Mouse (Mus musculus): ENCODE results near the gene H2-Eb1. TPM values are rescaled to one million over a fixed set of nuclear protein-coding genes. Genes with fewer than 3 reads are reported as not detected.

Gene H2-Eb1
- total and polyA plus RNA-seq, 3 experiments: not detected

DNA sequence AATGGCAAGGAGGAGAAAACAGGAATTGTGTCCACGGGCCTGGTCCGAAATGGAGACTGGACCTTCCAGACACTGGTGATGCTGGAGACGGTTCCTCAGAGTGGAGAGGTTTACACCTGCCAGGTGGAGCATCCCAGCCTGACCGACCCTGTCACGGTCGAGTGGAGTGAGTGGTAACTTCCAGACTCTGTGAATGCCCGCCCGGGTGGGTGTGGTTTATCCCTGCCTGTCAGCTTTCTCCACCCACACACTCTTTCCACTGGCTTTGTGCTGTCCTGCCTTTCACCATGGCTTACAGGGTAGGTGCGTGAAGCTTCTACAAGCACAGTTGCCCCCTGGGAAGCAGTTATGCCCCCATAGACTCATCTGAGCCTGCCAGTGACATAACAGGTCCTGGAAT lies 8.6 kb downstream of the H2-Eb1 start:
- no peaks in the 10 kb centered on the region for H3K4me1 ChIP-seq (ENCODE audit: insufficient read depth, low read depth, low read length)
- no peaks in the 10 kb centered on the region for H3K36me3 ChIP-seq (replicated peaks)
- peaks cover 16% of the 10 kb centered on the region for H3K27me3 ChIP-seq (ENCODE audit: insufficient read depth, low read length)
- DNase-seq (ENCODE audit: low spot score): no peak
- no peak for ATAC-seq (ENCODE audit: extremely low read depth, insufficient number of reproducible peaks, low FRiP score, poor library complexity, severe bottlenecking)
- TF ChIP-seq TAL1 (conservative IDR thresholded peaks at IDR 0.05; ENCODE audit: low read depth, low read length) (no peak), CTCF (IDR thresholded peaks at IDR 0.05; ENCODE audit: low read depth, low read length) (no peak), GATA1 (IDR thresholded peaks at IDR 0.05; ENCODE audit: borderline replicate concordance, low read length) (no peak), POLR2AphosphoS5 (IDR thresholded peaks at IDR 0.05; ENCODE audit: insufficient replicate concordance, low read depth, low read length) (no peak), GATA2 (IDR thresholded peaks at IDR 0.05; ENCODE audit: borderline replicate concordance, low read depth, low read length) (no peak)
- H3K9me3 ChIP-seq (replicated peaks): no peaks in the 10 kb centered on the region
- H3K4me3 ChIP-seq (ENCODE audit: low read depth, low read length): no peak overlapping the region

DNA sequence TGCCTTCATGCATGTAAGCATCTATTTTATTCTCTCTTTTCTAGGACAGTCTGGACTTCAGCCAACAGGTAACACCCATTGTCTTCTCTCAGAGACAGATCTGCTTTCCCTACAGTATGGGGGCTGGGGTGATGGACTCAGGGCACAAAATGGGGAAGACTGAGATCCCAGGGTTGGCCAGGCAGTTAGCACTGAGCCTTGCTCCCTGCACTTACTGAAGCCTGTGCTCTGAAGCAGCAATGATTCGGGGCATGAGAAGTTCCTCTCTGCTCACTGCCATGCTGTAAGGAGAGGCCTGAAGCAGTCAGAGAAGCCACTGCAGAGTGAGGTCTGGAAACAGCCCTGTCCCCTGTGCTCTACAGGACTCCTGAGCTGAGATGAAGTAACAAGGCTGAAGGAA lies 9.8 kb downstream of the H2-Eb1 start:
- TF ChIP-seq CTCF (IDR thresholded peaks at IDR 0.05; ENCODE audit: low read depth, low read length): no peak
- TF ChIP-seq POLR2AphosphoS5 (IDR thresholded peaks at IDR 0.05; ENCODE audit: insufficient replicate concordance, low read depth, low read length): no peak
- DNase-seq (ENCODE audit: low spot score) (no peak), ATAC-seq (ENCODE audit: extremely low read depth, insufficient number of reproducible peaks, low FRiP score, poor library complexity, severe bottlenecking) (no peak)
- H3K9me3 ChIP-seq (replicated peaks): no peaks in the 10 kb centered on the region
- no peaks in the 10 kb centered on the region for H3K4me1 ChIP-seq (ENCODE audit: insufficient read depth, low read depth, low read length)
- H3K4me3 ChIP-seq (ENCODE audit: low read depth, low read length): no peak overlapping the region
- no peaks in the 10 kb centered on the region for H3K36me3 ChIP-seq (replicated peaks)
- peaks cover 11% of the 10 kb centered on the region for H3K27me3 ChIP-seq (ENCODE audit: insufficient read depth, low read length)

DNA sequence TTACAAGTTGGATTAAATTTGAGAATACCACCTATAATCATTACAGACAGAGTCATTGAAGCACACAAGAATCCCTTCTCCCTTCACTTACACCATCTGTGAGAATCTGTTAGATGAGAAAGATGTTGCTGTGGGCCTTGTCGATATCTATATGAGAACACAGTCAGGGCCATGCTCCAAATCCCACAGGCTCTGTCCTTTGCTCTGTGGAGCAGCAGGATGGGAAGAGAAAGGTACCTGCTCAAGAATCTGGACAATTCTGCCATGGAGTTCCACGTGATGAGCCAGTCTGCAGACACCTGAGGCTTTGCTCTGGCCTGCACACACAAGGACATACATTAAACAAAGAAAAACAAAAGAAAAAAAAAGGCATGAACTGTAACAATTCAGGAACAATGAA lies 11.0 kb downstream of the H2-Eb1 start:
- no peak for TF ChIP-seq GATA2 (IDR thresholded peaks at IDR 0.05; ENCODE audit: borderline replicate concordance, low read depth, low read length)
- no peak for TF ChIP-seq GATA1 (IDR thresholded peaks at IDR 0.05; ENCODE audit: borderline replicate concordance, low read length)
- no peak for TF ChIP-seq CTCF (IDR thresholded peaks at IDR 0.05; ENCODE audit: low read depth, low read length)
- TF ChIP-seq POLR2AphosphoS5 (IDR thresholded peaks at IDR 0.05; ENCODE audit: insufficient replicate concordance, low read depth, low read length): no peak
- no peak for TF ChIP-seq TAL1 (conservative IDR thresholded peaks at IDR 0.05; ENCODE audit: low read depth, low read length)
- no peak overlapping the region for H3K4me3 ChIP-seq (ENCODE audit: low read depth, low read length)
- ATAC-seq (ENCODE audit: extremely low read depth, insufficient number of reproducible peaks, low FRiP score, poor library complexity, severe bottlenecking): no peak
- peaks cover 11% of the 10 kb centered on the region for H3K27me3 ChIP-seq (ENCODE audit: insufficient read depth, low read length)
- no peaks in the 10 kb centered on the region for H3K36me3 ChIP-seq (replicated peaks)
- DNase-seq (ENCODE audit: low spot score): no peak
- no peaks in the 10 kb centered on the region for H3K9me3 ChIP-seq (replicated peaks)
- H3K4me1 ChIP-seq (ENCODE audit: insufficient read depth, low read depth, low read length): no peaks in the 10 kb centered on the region

DNA sequence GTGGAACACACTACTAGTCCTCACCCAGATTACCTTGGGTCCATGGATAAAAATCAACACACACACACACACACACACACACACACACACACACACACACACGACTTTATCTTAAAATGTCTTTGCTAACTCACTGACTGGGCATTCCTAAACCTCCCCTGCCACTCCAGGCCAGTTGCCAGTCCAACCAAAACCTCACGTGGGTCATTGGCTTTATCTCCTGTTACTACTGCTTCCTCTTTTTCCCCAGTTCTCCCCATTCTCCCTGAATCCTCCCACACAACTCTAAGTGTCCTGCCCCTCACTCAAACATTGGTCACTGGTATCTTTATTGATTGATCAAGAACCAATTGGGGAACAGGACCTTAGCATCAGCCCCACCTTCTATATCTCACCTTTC lies 11.6 kb downstream of the H2-Eb1 start:
- no peak overlapping the region for H3K4me3 ChIP-seq (ENCODE audit: low read depth, low read length)
- H3K9me3 ChIP-seq (replicated peaks): no peaks in the 10 kb centered on the region
- no peaks in the 10 kb centered on the region for H3K36me3 ChIP-seq (replicated peaks)
- ATAC-seq (ENCODE audit: extremely low read depth, insufficient number of reproducible peaks, low FRiP score, poor library complexity, severe bottlenecking): no peak
- H3K4me1 ChIP-seq (ENCODE audit: insufficient read depth, low read depth, low read length): no peaks in the 10 kb centered on the region
- peaks cover 11% of the 10 kb centered on the region for H3K27me3 ChIP-seq (ENCODE audit: insufficient read depth, low read length)
- TF ChIP-seq CTCF (IDR thresholded peaks at IDR 0.05; ENCODE audit: low read depth, low read length) (no peak), GATA2 (IDR thresholded peaks at IDR 0.05; ENCODE audit: borderline replicate concordance, low read depth, low read length) (no peak), TAL1 (conservative IDR thresholded peaks at IDR 0.05; ENCODE audit: low read depth, low read length) (no peak), GATA1 (IDR thresholded peaks at IDR 0.05; ENCODE audit: borderline replicate concordance, low read length) (no peak), POLR2AphosphoS5 (IDR thresholded peaks at IDR 0.05; ENCODE audit: insufficient replicate concordance, low read depth, low read length) (no peak)
- DNase-seq (ENCODE audit: low spot score): no peak

DNA sequence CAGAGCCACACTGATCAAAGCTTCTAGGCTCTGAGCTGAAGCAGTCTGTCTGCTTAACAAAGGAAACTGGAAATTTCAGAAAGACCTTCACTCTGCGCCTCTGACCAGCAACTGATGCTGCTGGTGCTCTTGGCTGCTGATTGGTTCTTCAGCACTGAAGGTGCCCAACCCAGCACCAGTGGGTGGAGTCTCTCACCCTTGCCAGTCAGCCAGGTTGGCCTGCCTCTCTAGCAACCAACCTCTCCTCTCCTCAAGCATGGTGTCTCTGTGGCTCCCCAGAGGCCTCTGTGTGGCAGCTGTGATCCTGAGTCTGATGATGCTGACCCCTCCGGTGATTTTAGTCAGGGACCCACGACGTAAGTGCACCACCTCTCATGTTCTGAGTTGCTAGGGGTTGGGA lies 19.8 kb downstream of the H2-Eb1 start, which contains the start of gene H2-Eb2:
Gene H2-Eb2, plus strand, starts transcription at position 230 of the 400 bp plus-strand sequence.
- H3K27me3 ChIP-seq (ENCODE audit: insufficient read depth, low read length): no peaks in the 10 kb centered on the region
- H3K4me3 ChIP-seq (ENCODE audit: low read depth, low read length): no peak within 1 kb of the TSS
- no peaks in the 10 kb centered on the region for H3K36me3 ChIP-seq (replicated peaks)
- no peaks in the 10 kb centered on the region for H3K9me3 ChIP-seq (replicated peaks)
- no peaks in the 10 kb centered on the region for H3K4me1 ChIP-seq (ENCODE audit: insufficient read depth, low read depth, low read length)
- TF ChIP-seq POLR2AphosphoS5 (IDR thresholded peaks at IDR 0.05; ENCODE audit: insufficient replicate concordance, low read depth, low read length) (no peak), GATA2 (IDR thresholded peaks at IDR 0.05; ENCODE audit: borderline replicate concordance, low read depth, low read length) (no peak), GATA1 (IDR thresholded peaks at IDR 0.05; ENCODE audit: borderline replicate concordance, low read length) (no peak), CTCF (IDR thresholded peaks at IDR 0.05; ENCODE audit: low read depth, low read length) (no peak), TAL1 (conservative IDR thresholded peaks at IDR 0.05; ENCODE audit: low read depth, low read length) (no peak)
- DNase-seq (ENCODE audit: low spot score) (no peak), ATAC-seq (ENCODE audit: extremely low read depth, insufficient number of reproducible peaks, low FRiP score, poor library complexity, severe bottlenecking) (no peak)

DNA sequence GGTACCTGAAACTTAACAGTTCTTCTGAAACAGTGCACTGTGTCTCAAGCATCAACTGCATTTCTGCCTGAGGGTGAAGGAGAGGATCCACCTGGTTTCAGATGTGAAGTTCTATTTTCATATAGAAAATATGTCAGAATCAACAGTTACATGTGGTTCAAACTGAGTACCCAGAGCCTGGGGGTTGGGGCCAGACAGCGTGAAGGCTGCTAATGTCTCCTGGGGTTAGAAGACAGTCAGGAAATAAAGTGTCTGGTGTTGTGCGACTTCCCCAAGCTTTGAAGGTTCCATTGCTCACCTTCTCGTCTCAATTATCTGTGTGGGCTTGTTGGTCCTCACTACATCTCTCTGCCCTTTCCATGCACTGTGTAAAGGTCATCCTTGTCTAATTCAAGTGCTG lies 20.7 kb downstream of the H2-Eb1 start:
- TF ChIP-seq CTCF (IDR thresholded peaks at IDR 0.05; ENCODE audit: low read depth, low read length): no peak
- no peak for TF ChIP-seq GATA1 (IDR thresholded peaks at IDR 0.05; ENCODE audit: borderline replicate concordance, low read length)
- TF ChIP-seq TAL1 (conservative IDR thresholded peaks at IDR 0.05; ENCODE audit: low read depth, low read length): no peak
- TF ChIP-seq POLR2AphosphoS5 (IDR thresholded peaks at IDR 0.05; ENCODE audit: insufficient replicate concordance, low read depth, low read length): no peak
- no peak for TF ChIP-seq GATA2 (IDR thresholded peaks at IDR 0.05; ENCODE audit: borderline replicate concordance, low read depth, low read length)
- Histone ChIP-seq H3K4me1 (ENCODE audit: insufficient read depth, low read depth, low read length) (no peaks in the 10 kb centered on the region), H3K27me3 (ENCODE audit: insufficient read depth, low read length) (no peaks in the 10 kb centered on the region), H3K36me3 (replicated peaks) (no peaks in the 10 kb centered on the region), H3K4me3 (ENCODE audit: low read depth, low read length) (no peak overlapping the region), H3K9me3 (replicated peaks) (no peaks in the 10 kb centered on the region)
- ATAC-seq (ENCODE audit: extremely low read depth, insufficient number of reproducible peaks, low FRiP score, poor library complexity, severe bottlenecking) (no peak), DNase-seq (ENCODE audit: low spot score) (no peak)

DNA sequence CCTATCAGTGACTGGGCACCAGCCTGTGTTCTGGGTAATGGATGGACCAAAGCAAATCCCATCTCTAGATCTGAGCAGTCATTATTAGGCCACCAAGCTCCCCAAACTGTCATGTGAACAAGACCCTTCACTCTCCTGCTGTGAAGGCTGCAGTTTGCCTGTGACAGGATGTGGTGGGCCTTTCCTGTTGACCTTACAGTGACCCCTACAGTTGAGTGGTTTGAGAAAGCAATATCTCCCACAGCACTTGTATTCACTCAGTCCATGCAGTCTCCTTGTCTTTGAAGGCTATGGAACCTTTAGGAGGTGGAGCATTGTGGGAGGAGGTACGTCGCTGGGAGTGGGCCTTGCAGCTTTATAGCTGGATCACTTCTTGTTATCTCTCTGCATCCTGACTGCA lies 24.1 kb downstream of the H2-Eb1 start:
- no peaks in the 10 kb centered on the region for H3K4me1 ChIP-seq (ENCODE audit: insufficient read depth, low read depth, low read length)
- ATAC-seq (ENCODE audit: extremely low read depth, insufficient number of reproducible peaks, low FRiP score, poor library complexity, severe bottlenecking): no peak

More for the DNA sequence above, 24.1 kb downstream of the H2-Eb1 start:
- Histone ChIP-seq H3K9me3 (replicated peaks) (no peaks in the 10 kb centered on the region), H3K4me3 (ENCODE audit: low read depth, low read length) (no peak overlapping the region), H3K27me3 (ENCODE audit: insufficient read depth, low read length) (no peaks in the 10 kb centered on the region), H3K36me3 (replicated peaks) (no peaks in the 10 kb centered on the region)
- TF ChIP-seq POLR2AphosphoS5 (IDR thresholded peaks at IDR 0.05; ENCODE audit: insufficient replicate concordance, low read depth, low read length) (no peak), CTCF (IDR thresholded peaks at IDR 0.05; ENCODE audit: low read depth, low read length) (no peak), GATA2 (IDR thresholded peaks at IDR 0.05; ENCODE audit: borderline replicate concordance, low read depth, low read length) (no peak), TAL1 (conservative IDR thresholded peaks at IDR 0.05; ENCODE audit: low read depth, low read length) (no peak), GATA1 (IDR thresholded peaks at IDR 0.05; ENCODE audit: borderline replicate concordance, low read length) (no peak)
- DNase-seq (ENCODE audit: low spot score): no peak

All from G1E (cell line).